In genomic region chr12:33496306-33496705, GRCm38 (mm10) we compare ENCODE assay signal across 23 mouse cellular contexts.
DNase-seq lines count a peak whose midpoint lies in the region; ATAC-seq and TF ChIP-seq lines count a peak whose summit lies in the region.
"Had no signal": no experiment of that assay in that cellular context is flagged by ENCODE, and none has a peak within 500 bp of the region (broad histone marks: within the 10 kb centered on the region; RNA-seq: fewer than 3 reads in every experiment).

No protein-coding gene starts in this region.

- no peak for TF ChIP-seq CTCF in midbrain, postnatal 0 days (IDR thresholded peaks at IDR 0.05)

- no peak for ATAC-seq in midbrain, embryonic 11.5 days (ENCODE audit: low FRiP score)
- no peak for ATAC-seq in midbrain, postnatal 0 days (ENCODE audit: low FRiP score)
- ATAC-seq: activated CD4-positive, CD25-positive, alpha-beta regulatory T cell, adult 4 months; CD4-positive, CD25-positive, alpha-beta regulatory T cell, adult 4 months; Patski had no signal

- H3K36me3 ChIP-seq in midbrain, embryonic 11.5 days (ENCODE audit: control insufficient read depth, insufficient read depth, low read length), result no peaks in the 10 kb centered on the region
- no peaks in the 10 kb centered on the region for H3K36me3 ChIP-seq in midbrain, postnatal 0 days (ENCODE audit: insufficient read depth, low read length)
- H3K36me3 ChIP-seq: G1E had no signal

- no peak overlapping the region for H3K4me2 ChIP-seq in midbrain, embryonic 11.5 days
- no peak overlapping the region for H3K4me2 ChIP-seq in midbrain, postnatal 0 days (ENCODE audit: low read depth, low read length, poor library complexity, severe bottlenecking)

- H3K4me3 ChIP-seq in midbrain, embryonic 11.5 days (ENCODE audit: low read depth, low read length), result no peak overlapping the region
- no peak overlapping the region for H3K4me3 ChIP-seq in midbrain, postnatal 0 days (ENCODE audit: low read depth, low read length)

- H3K4me1 ChIP-seq in midbrain, embryonic 11.5 days (ENCODE audit: control insufficient read depth, insufficient read depth, low read length), result no peaks in the 10 kb centered on the region
- H3K4me1 ChIP-seq in midbrain, postnatal 0 days (ENCODE audit: insufficient read depth, low read length), result no peaks in the 10 kb centered on the region

- peak; percentile 41 for DNase-seq in adrenal gland, postnatal 10 days
- DNase-seq in adrenal gland, postnatal 25 days, result no peak
- peak; percentile 26 for DNase-seq in adrenal gland, postnatal 14 days
- DNase-seq in adrenal gland, postnatal 4 days (ENCODE audit: low spot score in 2 of 2), result no peak
- peak; percentile 60 for DNase-seq in midbrain, embryonic 11.5 days (ENCODE audit: low spot score, missing footprints)
- no peak for DNase-seq in midbrain, postnatal 0 days (ENCODE audit: low spot score)
- peak; percentile 79 for DNase-seq in MN1 (ENCODE audit: low spot score)
- DNase-seq in left cerebral cortex, postnatal 14 days (ENCODE audit: low spot score in 2 of 2), result no peak
- DNase-seq: adrenal gland, adult 2 months; adrenal gland, adult 8-10 months; B cell, adult 2 months; cerebellum, adult 11 months; cerebellum, adult 11-12 months; cerebellum, adult 18-20 months; cerebellum, adult 2 months; cerebellum, adult 8-10 months; cerebellum, adult 9-10 months; cerebellum, adult 9-11 months had no signal

- H3K27ac ChIP-seq in midbrain, embryonic 11.5 days (ENCODE audit: low read depth, low read length), result no peak overlapping the region
- H3K27ac ChIP-seq in midbrain, postnatal 0 days (ENCODE audit: low read depth, low read length), result no peak overlapping the region

- no peaks in the 10 kb centered on the region for H3K27me3 ChIP-seq in midbrain, embryonic 11.5 days (ENCODE audit: control insufficient read depth, insufficient read depth, low read length)
- H3K27me3 ChIP-seq in midbrain, postnatal 0 days (ENCODE audit: insufficient read depth, low read length), result no peaks in the 10 kb centered on the region
- H3K27me3 ChIP-seq: CH12.LX, Patski had no signal

- H3K9me3 ChIP-seq in midbrain, embryonic 11.5 days (ENCODE audit: control insufficient read depth, low read length), result no peaks in the 10 kb centered on the region
- H3K9me3 ChIP-seq in midbrain, postnatal 0 days (ENCODE audit: low read length), result no peaks in the 10 kb centered on the region
- H3K9me3 ChIP-seq: G1E had no signal

- 94% methylated on average over 9 of the region's 9 CpGs for WGBS in midbrain, embryonic 11.5 days
- WGBS in midbrain, postnatal 0 days, result 90% methylated on average over 9 of the region's 9 CpGs

- H3K9ac ChIP-seq in midbrain, embryonic 11.5 days (ENCODE audit: low read length), result no peak overlapping the region
- no peak overlapping the region for H3K9ac ChIP-seq in midbrain, postnatal 0 days (replicated peaks; ENCODE audit: low read length, poor library complexity, severe bottlenecking)

- intact Hi-C loops in left cerebral cortex, postnatal 14 days (cut with DNase I), result no loop called here

Comparison
In these comparisons a context has a peak if more than half of its experiments do, and no peak if none do; other contexts are left out.
1. DNase-seq: peak in adrenal gland, postnatal 10 days (single experiment), adrenal gland, postnatal 14 days (single experiment), midbrain, embryonic 11.5 days (single experiment) and MN1 (single experiment); none in adrenal gland, postnatal 25 days (single experiment), adrenal gland, postnatal 4 days (0 of 2), midbrain, postnatal 0 days (single experiment) and left cerebral cortex, postnatal 14 days (0 of 2).